Mouse (Mus musculus): ENCODE measurements around the gene Vmn1r1. TPM values are rescaled to one million over a fixed set of nuclear protein-coding genes. Genes with fewer than 3 reads are reported as not detected.
A peak's percentile ranks its signal among the peaks of the same experiment; 100 is the strongest.

The Vmn1r1 gene
- total RNA-seq, 2 experiments from 2014 or later: not detected

DNA sequence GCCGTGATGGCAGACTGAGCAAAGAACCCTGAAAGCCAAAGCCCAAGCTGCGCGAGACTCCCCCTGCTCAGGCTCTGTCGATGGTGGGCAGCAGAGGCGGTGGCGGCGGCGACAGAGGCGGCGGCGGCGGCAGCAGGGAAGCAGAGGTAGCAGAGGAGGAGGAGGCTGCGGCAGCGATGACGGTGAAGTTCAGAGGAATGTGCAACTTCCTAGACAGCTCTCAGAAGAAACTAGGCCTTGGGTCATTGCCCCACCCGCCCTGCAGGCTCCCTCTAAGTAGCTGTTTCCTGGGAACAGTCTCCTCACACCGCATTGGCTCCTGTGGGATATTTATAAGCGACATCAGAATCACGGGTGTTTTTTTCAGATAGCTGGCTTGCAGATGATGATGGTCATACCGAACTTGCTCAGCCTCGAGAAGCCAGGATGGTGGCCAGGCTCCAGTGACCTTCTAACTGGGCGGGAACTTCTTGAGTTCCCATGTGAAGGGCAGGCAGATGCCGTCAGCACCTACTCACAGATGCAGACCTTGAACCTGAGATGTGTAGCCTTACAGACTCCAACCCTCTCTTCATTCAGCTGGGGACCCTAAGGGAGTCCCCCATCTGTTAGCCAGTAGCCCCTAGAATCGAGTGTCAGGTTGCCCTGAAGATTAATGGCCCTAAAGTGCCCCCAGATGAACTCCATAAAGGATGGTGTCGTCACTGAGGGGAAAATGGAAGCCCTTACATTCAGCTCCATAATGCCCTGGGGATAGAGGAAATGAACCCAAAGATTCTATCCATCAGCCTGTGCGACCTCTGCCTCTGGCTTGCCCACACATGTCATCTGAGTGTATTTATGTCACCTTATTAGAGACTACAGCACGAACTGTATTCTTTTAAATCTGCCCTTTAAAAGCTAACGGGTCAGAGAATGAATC, 26.8 kb downstream of the Vmn1r1 start:
- DNase-seq: peak; percentile 27 to 38

DNA sequence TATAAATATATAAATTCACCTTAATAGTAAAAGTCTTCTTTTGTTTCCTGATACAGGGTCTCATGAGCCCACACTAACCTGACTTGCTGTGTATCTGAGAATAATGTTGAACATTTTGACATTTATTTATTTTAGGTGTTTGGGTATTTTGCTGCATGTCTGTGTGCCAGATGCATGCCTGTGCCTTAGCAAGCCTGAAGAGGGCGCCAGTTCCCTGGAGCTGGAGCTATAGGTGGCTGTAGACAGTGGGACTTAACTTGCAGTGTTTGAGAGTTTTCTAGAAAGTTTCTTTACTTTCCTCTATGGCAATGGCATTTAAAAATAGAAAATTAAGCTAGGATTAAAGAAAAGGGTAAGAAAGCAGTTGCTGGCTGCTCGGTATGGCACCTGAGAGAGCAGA, 33.5 kb downstream of the Vmn1r1 start:
- DNase-seq: peak; percentile 35 to 51

DNA sequence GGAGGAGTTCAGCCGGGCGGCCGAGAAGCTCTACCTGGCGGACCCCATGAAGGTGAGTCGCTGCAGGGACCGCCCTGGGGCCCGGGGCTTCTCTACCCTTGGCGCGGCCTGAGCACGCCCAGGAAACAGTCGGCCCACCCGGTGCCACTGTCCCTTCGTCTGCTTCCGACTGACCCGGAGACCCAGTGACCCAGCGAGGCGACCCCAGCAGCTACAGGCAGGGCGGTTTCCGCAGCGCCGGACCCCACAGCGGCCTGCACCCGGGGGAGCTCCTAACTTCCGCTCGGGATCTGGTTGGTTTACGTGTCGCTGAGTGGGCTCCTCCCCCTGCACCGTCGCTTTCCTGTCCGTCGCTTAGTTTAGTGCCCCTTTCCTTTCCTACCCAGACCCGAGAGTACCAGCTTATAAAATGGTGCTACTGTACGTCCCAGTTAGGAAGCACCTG, 39.3 kb downstream of the Vmn1r1 start:
- peak; percentile 87 to 92 for DNase-seq

DNA sequence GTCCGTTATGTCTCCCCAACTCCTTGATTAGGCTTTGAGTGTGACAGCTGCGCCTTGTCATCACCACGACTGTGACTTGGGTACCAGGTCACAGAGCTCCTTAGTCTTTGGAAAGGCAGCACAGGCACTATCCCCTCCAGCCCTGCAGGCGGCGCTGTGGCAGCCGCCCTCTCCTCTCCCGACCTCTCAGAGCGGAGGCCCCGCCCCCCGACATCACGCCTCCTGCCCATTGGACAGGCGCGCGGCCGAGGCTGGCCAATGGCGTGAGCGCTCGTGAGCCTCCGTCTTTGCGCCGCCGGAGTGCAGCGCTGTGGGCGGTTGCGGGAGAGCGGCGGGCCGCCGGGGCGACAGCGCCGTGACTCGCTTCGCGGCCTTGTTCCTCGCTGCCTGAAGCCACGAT, 39.8 kb downstream of the Vmn1r1 start, which contains the start of gene Srp9:
Gene Srp9, plus strand, starts transcription at position 232 of the 400 bp plus-strand sequence.
- DNase-seq: peak; percentile 99 to 100

DNA sequence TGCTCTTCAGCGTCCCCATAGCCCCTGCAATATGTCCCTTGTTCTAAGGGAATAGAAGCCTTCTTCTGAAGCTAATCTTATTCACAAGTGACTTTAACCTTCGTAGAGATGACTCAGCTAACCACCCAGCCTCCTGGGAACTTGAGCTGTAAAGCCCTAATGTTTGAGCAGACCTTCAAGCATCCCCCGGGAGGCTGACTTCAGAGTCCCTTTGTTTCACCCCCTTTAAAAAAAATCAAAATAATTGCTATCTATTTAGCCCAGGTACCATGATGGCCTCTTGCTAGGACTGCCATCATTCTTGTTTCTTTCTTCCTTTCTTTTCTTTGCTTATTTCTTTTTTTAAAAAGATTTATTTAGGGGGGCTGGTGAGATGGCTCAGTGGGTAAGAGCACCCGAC, 41.9 kb downstream of the Vmn1r1 start:
- DNase-seq: no peak

DNA sequence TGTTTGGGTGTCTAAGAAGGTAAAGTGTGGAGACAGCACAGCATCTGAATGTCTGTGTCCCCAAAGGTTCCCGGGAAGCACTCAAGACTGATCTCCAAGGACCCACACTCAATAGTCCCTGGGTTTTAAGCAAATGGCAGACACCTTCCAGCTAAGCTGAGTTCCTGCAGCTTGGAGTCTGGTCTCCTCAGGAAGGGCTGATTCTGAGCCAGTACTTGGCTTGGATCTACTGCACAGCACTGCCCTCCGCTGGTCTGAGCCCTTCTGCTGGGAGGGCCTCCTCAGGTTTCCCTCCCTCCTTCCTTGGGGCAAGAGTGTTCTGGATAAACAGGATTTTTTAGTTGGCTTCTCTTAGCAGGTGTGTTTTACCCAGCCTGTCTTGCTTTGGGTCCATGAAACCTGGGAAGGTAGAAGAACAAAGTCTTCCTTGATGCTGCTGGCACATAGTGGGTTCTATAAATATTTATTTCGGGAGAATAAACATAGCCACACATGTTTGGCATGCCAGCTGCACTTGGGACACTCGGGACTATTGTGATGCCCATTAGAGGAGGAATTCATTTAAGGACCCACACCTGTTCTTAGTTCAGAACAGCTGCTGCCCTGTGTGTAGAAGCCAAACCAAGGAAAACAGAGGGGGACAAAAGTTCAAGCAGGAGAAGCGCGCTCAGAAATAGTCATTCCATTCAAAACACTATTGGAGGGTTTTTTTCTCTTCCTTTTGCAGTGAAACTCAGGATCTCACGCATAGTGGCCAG, 48.5 kb downstream of the Vmn1r1 start:
- peak; percentile 45 to 47 for DNase-seq

DNA sequence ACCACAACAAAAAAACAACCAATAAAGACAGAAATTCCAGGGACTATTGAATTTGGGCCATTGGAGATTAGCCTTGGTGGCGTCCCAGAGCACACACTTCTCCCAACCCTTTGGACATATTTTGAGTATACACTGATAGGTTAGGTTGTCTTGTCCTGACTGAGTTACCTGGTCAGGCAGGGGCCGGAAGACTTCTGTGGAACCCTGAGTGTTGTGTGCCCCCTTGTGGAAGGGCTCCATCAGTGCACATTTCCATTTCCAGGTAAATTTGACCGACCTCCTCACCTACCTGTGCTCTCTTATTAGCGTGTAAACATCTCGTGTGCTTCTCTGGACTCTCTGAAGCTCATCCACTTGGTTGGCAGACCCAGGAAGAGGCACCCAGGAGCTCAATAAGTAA, 49.1 kb downstream of the Vmn1r1 start:
- DNase-seq: peak; percentile 52 to 64

DNA sequence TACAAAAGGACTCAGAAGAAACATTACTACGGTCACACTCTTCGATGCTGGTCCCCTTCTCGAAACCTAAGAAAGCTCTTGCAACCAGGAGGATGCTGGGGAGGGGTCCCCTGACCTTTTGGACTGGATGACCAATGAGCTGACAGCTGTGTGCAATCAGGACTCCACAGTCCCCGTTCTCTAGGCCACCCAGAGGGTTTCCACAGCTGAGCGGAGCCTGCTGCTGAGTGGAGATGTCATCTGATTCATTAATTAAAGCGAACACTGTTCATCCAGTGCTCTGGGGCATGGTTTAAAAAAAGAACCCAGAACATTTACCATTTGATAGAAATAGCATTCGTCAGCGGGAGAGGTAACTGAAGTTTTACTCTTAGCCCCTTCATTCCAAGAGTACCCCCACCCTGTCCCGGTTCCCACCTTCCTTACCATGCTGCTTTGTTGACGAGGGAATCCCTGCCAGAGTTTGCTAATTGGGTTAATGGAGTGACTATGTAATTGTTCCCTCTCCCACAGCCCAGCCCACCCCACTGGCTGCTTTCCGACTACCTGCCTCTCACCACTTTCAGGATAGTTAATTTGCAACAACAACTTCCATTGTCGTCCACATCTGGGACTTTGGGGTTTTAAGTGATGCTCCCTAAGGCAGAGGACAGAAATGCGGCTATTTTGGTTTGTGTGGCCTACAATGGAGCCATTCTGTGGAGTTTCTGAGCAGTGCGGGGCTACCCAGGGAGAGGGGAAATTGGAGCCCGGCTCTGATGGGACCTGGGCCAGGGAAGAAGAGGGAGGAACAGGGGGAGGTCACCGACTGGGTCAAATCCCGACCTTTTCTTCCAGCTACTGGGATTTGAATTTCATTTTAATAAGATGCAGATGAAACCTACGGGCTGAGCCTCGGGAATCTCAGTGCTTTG, 50.4 kb downstream of the Vmn1r1 start:
- DNase-seq: no peak

DNA sequence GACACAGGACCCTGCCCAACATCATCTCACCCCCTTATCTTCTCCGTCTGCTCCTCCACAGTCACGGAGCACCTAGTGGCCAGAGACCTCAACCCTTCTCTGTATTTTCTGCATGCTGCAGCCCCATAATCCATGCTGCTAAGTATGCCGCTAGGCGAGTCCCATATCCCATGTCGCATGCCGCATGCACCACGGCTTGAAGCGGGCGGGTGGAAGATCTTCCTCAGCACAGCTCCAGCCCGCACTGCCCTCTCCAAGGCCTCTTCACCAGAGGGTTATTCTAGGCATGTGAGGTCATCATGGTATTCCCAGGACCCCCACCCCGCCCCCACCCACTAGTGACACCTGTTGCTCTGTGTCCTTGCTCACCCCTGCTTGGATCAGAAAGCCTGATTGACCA, 51.2 kb downstream of the Vmn1r1 start:
- DNase-seq: no peak

DNA sequence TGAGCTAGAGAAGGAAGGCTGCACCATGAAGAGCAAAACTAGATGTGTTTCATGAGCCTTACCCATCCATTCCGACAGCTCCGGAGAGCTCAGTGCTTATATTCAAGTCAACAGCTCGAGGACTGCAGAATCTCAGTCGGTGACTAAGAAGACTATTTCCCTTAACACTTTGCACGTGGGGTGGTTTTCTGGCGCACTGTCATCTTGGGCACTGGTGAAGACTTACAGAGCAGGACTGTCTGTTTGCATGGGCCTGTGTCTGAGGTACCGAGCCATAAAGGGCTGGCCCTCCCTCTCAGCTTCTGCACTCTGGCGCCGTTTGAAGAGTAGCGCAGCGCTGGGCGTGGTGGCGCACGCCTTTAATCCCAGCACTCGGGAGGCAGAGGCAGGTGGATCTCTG, 51.9 kb downstream of the Vmn1r1 start:
- DNase-seq: no peak

DNA sequence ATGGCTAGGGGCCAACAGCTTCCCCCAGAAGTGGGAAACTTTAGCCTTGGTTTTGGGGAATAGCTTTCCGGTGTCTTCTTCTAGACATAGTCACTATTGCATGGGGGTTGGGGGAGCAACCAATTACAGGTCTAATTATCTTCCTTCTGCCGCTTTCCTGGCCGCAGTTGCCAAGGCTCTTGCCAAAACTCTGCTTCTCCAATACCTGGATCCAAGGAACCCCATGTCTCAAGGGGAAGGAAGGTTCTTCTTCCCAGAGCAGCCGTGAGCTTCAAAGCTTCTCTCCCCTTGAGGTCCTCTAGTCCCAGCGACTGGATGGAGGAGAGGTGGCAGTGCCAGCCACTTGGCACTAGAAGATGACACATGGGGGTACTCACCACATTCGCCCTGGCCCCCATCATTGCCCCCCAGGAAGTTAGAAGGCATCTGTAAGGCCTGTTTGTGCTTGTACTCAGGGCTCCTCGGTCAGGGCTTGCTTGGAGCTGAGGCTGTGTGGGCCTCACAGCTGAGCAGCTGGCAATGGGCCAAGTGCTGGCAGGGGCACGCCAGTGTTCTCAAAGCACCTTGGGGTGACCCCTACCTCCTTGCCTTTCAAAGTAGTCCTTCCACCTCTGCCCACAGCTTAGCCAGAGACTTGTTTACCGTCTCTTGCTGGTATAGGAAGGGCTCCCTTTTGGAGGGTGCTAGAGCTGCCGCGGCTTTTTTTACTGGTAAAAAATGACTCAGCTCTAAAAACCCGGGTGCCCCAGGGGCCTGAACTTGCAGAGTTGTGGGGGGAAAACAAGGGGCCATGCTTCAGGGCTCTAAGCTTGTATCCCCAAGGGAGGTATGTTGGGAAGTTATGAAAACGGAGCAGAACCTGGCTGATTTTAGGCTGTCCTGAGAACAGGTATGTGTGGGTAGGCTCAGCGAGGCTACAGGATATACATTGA, 52.6 kb downstream of the Vmn1r1 start:
- no peak for DNase-seq

DNA sequence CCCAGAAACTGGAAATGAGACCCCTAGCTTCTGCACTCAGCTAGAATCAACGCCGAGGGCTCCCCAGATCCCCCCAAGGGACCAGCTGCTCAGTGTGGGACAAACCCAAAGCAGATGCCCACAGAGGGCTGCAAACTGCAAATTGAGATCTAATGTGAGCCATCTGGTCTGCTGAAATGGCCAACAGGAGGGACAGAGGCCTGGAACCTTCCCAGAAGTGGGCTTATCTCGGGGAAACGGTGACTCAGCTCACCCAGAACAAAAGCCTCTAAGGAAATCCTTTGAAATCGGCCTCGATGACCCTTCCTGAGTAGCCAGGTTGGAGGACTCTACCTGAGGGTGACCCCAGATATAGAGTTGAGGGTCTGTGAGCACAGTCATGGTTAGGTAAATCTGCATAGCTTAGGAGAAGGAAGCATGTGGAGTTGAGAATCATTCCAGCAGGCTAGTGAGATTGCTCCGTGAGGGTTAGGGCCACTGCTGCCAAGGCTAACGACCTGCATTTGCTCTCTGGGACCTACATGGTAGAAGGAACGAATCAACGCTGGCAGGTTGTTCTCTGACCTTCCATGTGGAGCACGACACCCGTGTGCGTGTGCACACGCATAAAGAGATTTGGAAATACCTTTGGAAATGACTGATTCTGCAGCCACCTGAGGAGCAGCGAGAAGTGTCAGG, 53.4 kb downstream of the Vmn1r1 start:
- peak; percentile 46 to 52 for DNase-seq

DNA sequence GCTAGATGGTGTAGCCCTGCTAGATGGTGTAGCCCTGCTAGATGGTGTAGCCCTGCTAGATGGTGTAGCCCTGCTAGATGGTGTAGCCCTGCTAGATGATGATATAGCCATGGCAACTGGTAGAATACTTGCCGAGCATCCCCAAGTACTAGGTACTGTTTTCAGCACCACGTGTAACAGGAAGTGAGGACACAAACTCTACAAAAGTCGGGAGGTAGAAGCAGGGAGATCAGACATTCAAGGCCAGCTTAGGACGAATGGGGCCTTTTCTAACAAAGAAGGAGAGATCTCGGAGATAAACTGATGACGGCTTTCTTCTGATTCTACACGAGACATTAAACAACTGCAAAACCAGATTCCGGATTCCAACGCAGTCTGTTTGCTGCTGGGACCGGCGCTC, 54.1 kb downstream of the Vmn1r1 start:
- no peak for DNase-seq

DNA sequence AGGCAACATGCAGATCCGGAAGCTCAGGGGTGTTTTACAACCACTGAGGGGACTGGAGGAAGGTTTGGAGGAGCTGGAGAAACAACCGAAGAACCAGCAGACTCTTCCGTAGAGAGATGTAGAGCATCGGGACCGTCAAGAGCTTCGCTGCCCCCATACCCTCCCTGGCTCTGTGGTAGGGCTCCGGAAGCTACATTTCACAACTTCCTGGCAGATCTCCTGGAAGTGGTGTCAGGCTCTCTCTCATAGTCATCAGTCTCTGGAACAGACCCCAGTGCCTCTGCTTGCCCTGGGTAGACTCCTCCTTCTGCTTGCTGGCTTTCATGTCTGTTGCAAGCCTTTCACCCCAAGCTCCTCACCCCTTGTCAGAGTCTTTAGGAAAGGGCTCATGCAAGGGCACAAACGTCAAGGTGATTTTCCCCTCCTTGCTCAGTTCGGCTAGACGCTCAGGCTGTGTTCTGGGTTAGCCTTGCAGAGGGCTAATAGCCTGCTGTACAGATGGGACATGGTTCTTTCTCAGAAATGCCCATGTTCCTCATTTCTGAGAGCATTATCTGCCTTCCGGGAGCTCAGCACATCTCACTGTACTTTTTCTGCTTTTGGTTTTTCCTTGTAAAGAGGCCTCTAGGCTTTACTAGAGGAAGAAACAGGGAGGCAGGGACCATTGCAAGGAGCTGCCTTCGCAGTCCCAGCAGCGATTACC, 55.7 kb downstream of the Vmn1r1 start:
- DNase-seq: no peak

DNA sequence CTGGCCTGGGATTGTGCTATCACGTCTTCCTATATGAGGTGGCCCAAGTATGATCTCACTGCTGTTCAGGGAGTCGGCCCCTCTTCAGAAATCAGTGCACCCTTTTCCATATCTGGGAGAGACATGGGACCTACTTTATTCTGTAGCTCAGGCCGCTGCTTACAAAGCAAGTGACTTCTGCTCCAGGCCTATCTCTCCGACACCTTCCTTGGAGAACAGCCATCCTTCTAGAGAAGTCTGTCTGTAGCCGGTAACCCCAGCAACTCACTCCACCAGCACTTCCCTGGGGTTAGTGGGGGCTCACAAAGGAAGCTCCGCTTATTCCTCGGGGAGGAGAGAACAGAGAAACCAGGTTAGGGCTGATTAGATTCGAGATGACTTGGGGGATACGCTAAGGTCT, 57.0 kb downstream of the Vmn1r1 start:
- DNase-seq: no peak

DNA sequence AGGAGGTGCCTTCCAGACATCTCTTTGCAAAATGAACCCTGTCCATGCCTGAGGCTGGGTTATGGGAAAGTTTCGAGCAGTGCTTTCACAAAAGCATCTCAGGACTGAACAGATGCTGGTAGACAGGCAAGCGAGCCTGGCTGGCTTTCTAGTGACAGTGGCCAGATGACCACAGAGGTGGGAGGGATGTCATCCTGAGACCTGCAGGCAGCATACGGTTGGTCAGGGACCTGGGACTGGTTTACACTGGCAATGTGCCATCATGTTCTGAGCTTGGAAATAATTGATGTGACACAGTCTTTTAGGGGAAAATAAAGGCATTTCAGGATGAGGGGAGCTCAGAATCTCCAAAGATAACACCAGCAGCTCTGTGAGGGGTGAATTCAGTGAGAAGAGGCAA, 59.3 kb downstream of the Vmn1r1 start:
- no peak for DNase-seq

All from adrenal gland, postnatal 36 days (tissue).